Mouse (Mus musculus): ENCODE data around the gene Hltf. TPM values are rescaled to one million over a fixed set of nuclear protein-coding genes. Genes with fewer than 3 reads are reported as not detected.
"Not testable (repeated sequence)": the region's sequence is repeated elsewhere in the genome, so short reads cannot be mapped to it uniquely, and the experiment has no call there.

The Hltf gene
- total RNA-seq (2014; rRNA removed) = 10.5 and 15.2 TPM in 2 replicates
- polyA plus RNA-seq (2012; rRNA removed) = 1.2 TPM in 2 replicates

- peak within 1 kb of the TSS; percentile 24 for H3K27ac ChIP-seq (replicated peaks; ENCODE audit: insufficient read depth, low read depth, low read length)
- TF ChIP-seq POLR2A (IDR thresholded peaks at IDR 0.05; ENCODE audit: extremely low read depth, insufficient read depth, low read length) = 0 out of 2 replicates have a peak, but pooled peaks have one; percentile 20
- TF ChIP-seq CTCF (IDR thresholded peaks at IDR 0.05; ENCODE audit: low read depth, low read length) = no peak
Measured at GRCm38 (mm10) chr3:20057306-20058196, at the start of gene Hltf. TSS of gene Hltf (plus strand) at chr3:20057811.

GRCm38 (mm10) chr3:20010464-20010863, 47.1 kb upstream of the Hltf start:
- H3K9ac ChIP-seq (ENCODE audit: low read depth, low read length) = no peak overlapping the region
- no peaks in the 10 kb centered on the region for H3K4me1 ChIP-seq (ENCODE audit: control insufficient read depth, insufficient read depth, low read length)
- H3K4me3 ChIP-seq (ENCODE audit: insufficient read depth, low read depth, low read length) = no peak overlapping the region
- no peak for DNase-seq (ENCODE audit: extremely low read depth, low read depth, low spot score)
- TF ChIP-seq CTCF (IDR thresholded peaks at IDR 0.05; ENCODE audit: low read depth, low read length) (no peak), POLR2A (IDR thresholded peaks at IDR 0.05; ENCODE audit: extremely low read depth, insufficient read depth, low read length) (no peak)
- no peaks in the 10 kb centered on the region for H3K27me3 ChIP-seq (ENCODE audit: control insufficient read depth, insufficient read depth, low read length)
- H3K27ac ChIP-seq (replicated peaks; ENCODE audit: insufficient read depth, low read depth, low read length) = no peak overlapping the region
- peaks cover 35% of the 10 kb centered on the region for H3K36me3 ChIP-seq (ENCODE audit: control insufficient read depth, insufficient read depth, low read length)
- WGBS = 89% methylated on average over 9 of the region's 9 CpGs
- H3K79me2 ChIP-seq (ENCODE audit: control insufficient read depth, insufficient read depth, low read length) = no peaks in the 10 kb centered on the region

More at GRCm38 (mm10) chr3:20057306-20058196, at the start of gene Hltf:
- WGBS = 1% methylated on average over 49 of the region's 54 CpGs
- Histone ChIP-seq H3K27me3 (ENCODE audit: control insufficient read depth, insufficient read depth, low read length) (no peaks in the 10 kb centered on the region), H3K36me3 (ENCODE audit: control insufficient read depth, insufficient read depth, low read length) (peaks cover 3% of the 10 kb centered on the region; the same call in 1 of the 2 replicates), H3K4me3 (ENCODE audit: insufficient read depth, low read depth, low read length) (peak within 1 kb of the TSS; percentile 78), H3K9ac (ENCODE audit: low read depth, low read length) (peak within 1 kb of the TSS; percentile 75), H3K4me1 (ENCODE audit: control insufficient read depth, insufficient read depth, low read length) (no peaks in the 10 kb centered on the region), H3K79me2 (ENCODE audit: control insufficient read depth, insufficient read depth, low read length) (no peaks in the 10 kb centered on the region)
- peak; percentile 90 for DNase-seq (ENCODE audit: extremely low read depth, low read depth, low spot score)

- H3K27ac ChIP-seq (replicated peaks; ENCODE audit: insufficient read depth, low read depth, low read length); H3K9ac ChIP-seq (ENCODE audit: low read depth, low read length); DNase-seq (ENCODE audit: extremely low read depth, low read depth, low spot score); H3K4me1 ChIP-seq (ENCODE audit: control insufficient read depth, insufficient read depth, low read length); H3K79me2 ChIP-seq (ENCODE audit: control insufficient read depth, insufficient read depth, low read length); H3K27me3 ChIP-seq (ENCODE audit: control insufficient read depth, insufficient read depth, low read length); H3K4me3 ChIP-seq (ENCODE audit: insufficient read depth, low read depth, low read length): not testable (repeated sequence)
- WGBS = 94% methylated on average over 7 of the region's 7 CpGs
- peaks cover 39% of the 10 kb centered on the region for H3K36me3 ChIP-seq (ENCODE audit: control insufficient read depth, insufficient read depth, low read length)
Measured at GRCm38 (mm10) chr3:20010905-20011304, 46.7 kb upstream of the Hltf start.

- no peaks in the 10 kb centered on the region for H3K4me1 ChIP-seq (ENCODE audit: control insufficient read depth, insufficient read depth, low read length)
- no peak overlapping the region for H3K4me3 ChIP-seq (ENCODE audit: insufficient read depth, low read depth, low read length)
- peak; percentile 62 for DNase-seq (ENCODE audit: extremely low read depth, low read depth, low spot score)
- H3K9ac ChIP-seq (ENCODE audit: low read depth, low read length) = no peak overlapping the region
- H3K36me3 ChIP-seq (ENCODE audit: control insufficient read depth, insufficient read depth, low read length) = peaks cover 48% of the 10 kb centered on the region
- no peaks in the 10 kb centered on the region for H3K79me2 ChIP-seq (ENCODE audit: control insufficient read depth, insufficient read depth, low read length)
- 56% methylated on average over 2 of the region's 2 CpGs for WGBS
- TF ChIP-seq POLR2A (IDR thresholded peaks at IDR 0.05; ENCODE audit: extremely low read depth, insufficient read depth, low read length) (no peak), CTCF (IDR thresholded peaks at IDR 0.05; ENCODE audit: low read depth, low read length) (no peak)
- H3K27ac ChIP-seq (replicated peaks; ENCODE audit: insufficient read depth, low read depth, low read length) = no peak overlapping the region
- H3K27me3 ChIP-seq (ENCODE audit: control insufficient read depth, insufficient read depth, low read length) = no peaks in the 10 kb centered on the region
Measured at GRCm38 (mm10) chr3:20014454-20014853, 43.2 kb upstream of the Hltf start.

- no peak for DNase-seq (ENCODE audit: extremely low read depth, low read depth, low spot score)
- 79% methylated on average over 8 of the region's 8 CpGs for WGBS
- Histone ChIP-seq H3K79me2 (ENCODE audit: control insufficient read depth, insufficient read depth, low read length) (no peaks in the 10 kb centered on the region), H3K4me1 (ENCODE audit: control insufficient read depth, insufficient read depth, low read length) (no peaks in the 10 kb centered on the region), H3K27ac (replicated peaks; ENCODE audit: insufficient read depth, low read depth, low read length) (no peak overlapping the region), H3K9ac (ENCODE audit: low read depth, low read length) (no peak overlapping the region), H3K27me3 (ENCODE audit: control insufficient read depth, insufficient read depth, low read length) (no peaks in the 10 kb centered on the region), H3K36me3 (ENCODE audit: control insufficient read depth, insufficient read depth, low read length) (peaks cover 46% of the 10 kb centered on the region), H3K4me3 (ENCODE audit: insufficient read depth, low read depth, low read length) (no peak overlapping the region)
- TF ChIP-seq CTCF (IDR thresholded peaks at IDR 0.05; ENCODE audit: low read depth, low read length) (no peak), POLR2A (IDR thresholded peaks at IDR 0.05; ENCODE audit: extremely low read depth, insufficient read depth, low read length) (no peak)
Measured at GRCm38 (mm10) chr3:20018076-20018475, 39.5 kb upstream of the Hltf start.

- H3K9ac ChIP-seq (ENCODE audit: low read depth, low read length) = no peak overlapping the region
- no peak for DNase-seq (ENCODE audit: extremely low read depth, low read depth, low spot score)
- H3K27ac ChIP-seq (replicated peaks; ENCODE audit: insufficient read depth, low read depth, low read length) = no peak overlapping the region
- no peaks in the 10 kb centered on the region for H3K79me2 ChIP-seq (ENCODE audit: control insufficient read depth, insufficient read depth, low read length)
- no peak overlapping the region for H3K4me3 ChIP-seq (ENCODE audit: insufficient read depth, low read depth, low read length)
- WGBS = 73% methylated on average over 1 of the region's 1 CpGs
- peaks cover 45% of the 10 kb centered on the region for H3K36me3 ChIP-seq (ENCODE audit: control insufficient read depth, insufficient read depth, low read length)
- H3K27me3 ChIP-seq (ENCODE audit: control insufficient read depth, insufficient read depth, low read length) = no peaks in the 10 kb centered on the region
- TF ChIP-seq CTCF (IDR thresholded peaks at IDR 0.05; ENCODE audit: low read depth, low read length) (no peak), POLR2A (IDR thresholded peaks at IDR 0.05; ENCODE audit: extremely low read depth, insufficient read depth, low read length) (no peak)
- no peaks in the 10 kb centered on the region for H3K4me1 ChIP-seq (ENCODE audit: control insufficient read depth, insufficient read depth, low read length)
Measured at GRCm38 (mm10) chr3:20023832-20024231, 33.8 kb upstream of the Hltf start.
